Comparison of ENCODE assay signal across 8 mouse cellular contexts in the genomic region with DNA sequence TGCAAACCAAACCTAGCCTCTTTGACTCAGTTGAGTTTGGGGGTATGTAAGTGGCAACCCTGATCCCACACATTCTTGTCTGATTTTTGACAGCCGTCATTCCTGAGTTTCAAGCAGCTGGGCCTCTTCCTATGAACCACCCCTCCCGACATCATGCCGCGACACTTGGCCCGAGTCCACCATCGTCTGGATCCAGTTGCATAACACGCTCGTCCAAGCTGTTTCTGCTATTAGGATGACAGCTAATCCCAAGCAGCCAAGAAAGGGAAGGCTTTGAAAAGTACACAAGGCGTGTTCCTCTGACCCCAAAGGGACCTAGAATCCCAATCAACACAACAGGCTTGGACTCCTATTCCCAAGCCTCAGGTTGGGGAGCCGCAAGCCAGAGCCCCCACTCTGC. TPM values are rescaled to one million over a fixed set of nuclear protein-coding genes. Genes with fewer than 3 reads are reported as not detected.
DNase-seq lines count a peak whose midpoint lies in the region; ATAC-seq lines count a peak whose summit lies in the region.

No protein-coding gene starts in this region.

- no peak overlapping the region for H3K4me3 ChIP-seq in kidney, embryonic 15.5 days (replicated peaks)
- no peak overlapping the region for H3K4me3 ChIP-seq in kidney, embryonic 14.5 days (ENCODE audit: low read length)
- H3K4me3 ChIP-seq in heart, embryonic 12.5 days: no peak overlapping the region

- H3K27ac ChIP-seq in kidney, embryonic 15.5 days: 0 out of 2 replicates have a peak overlapping the region, but pooled peaks have one; percentile 20
- no peak overlapping the region; the same call in 1 of the 2 replicates for H3K27ac ChIP-seq in kidney, embryonic 14.5 days (ENCODE audit: low read depth, low read length)
- H3K27ac ChIP-seq in heart, embryonic 12.5 days (ENCODE audit: poor library complexity, severe bottlenecking): peak overlapping the region; percentile 69

- peaks cover 73% of the 10 kb centered on the region for H3K4me1 ChIP-seq in kidney, embryonic 15.5 days
- peaks cover 34% of the 10 kb centered on the region for H3K4me1 ChIP-seq in kidney, embryonic 14.5 days (ENCODE audit: control insufficient read depth, insufficient read depth, low read length)
- H3K4me1 ChIP-seq in heart, embryonic 12.5 days (replicated peaks): peaks cover 72% of the 10 kb centered on the region

- no peaks in the 10 kb centered on the region for H3K27me3 ChIP-seq in kidney, embryonic 15.5 days
- no peaks in the 10 kb centered on the region for H3K27me3 ChIP-seq in kidney, embryonic 14.5 days (ENCODE audit: control insufficient read depth, insufficient read depth, low read length)
- H3K27me3 ChIP-seq in heart, embryonic 12.5 days (replicated peaks): no peaks in the 10 kb centered on the region

- DNase-seq in brain, adult 2 months (ENCODE audit: low read depth, low spot score): peak; percentile 27
- DNase-seq in lung, adult 18-20 months: peak; percentile 78 to 82
- DNase-seq in embryo, embryonic 9.5 days (ENCODE audit: extremely low spot score): no peak

- no peaks in the 10 kb centered on the region for H3K9me3 ChIP-seq in kidney, embryonic 15.5 days (replicated peaks)
- no peaks in the 10 kb centered on the region for H3K9me3 ChIP-seq in kidney, embryonic 14.5 days (ENCODE audit: control insufficient read depth, low read length)
- no peaks in the 10 kb centered on the region for H3K9me3 ChIP-seq in heart, embryonic 12.5 days (replicated peaks)

- ATAC-seq in kidney, embryonic 15.5 days (replicated peaks; ENCODE audit: low FRiP score): no peak
- ATAC-seq in kidney, embryonic 14.5 days (ENCODE audit: low FRiP score, low TSS enrichment): no peak
- 0 out of 2 replicates have a peak, but pooled peaks have one; percentile 26 for ATAC-seq in heart, embryonic 12.5 days (ENCODE audit: insufficient number of reproducible peaks, low FRiP score)
- no peak for ATAC-seq in activated CD4-positive, CD25-positive, alpha-beta regulatory T cell, adult 4 months
- no peak for ATAC-seq in cerebellum, adult (ENCODE audit: insufficient number of reproducible peaks, low FRiP score, low TSS enrichment)

- WGBS in kidney, embryonic 15.5 days: 67% methylated on average over 10 of the region's 10 CpGs
- WGBS in kidney, embryonic 14.5 days: 73% methylated on average over 10 of the region's 10 CpGs
- 26% methylated on average over 10 of the region's 10 CpGs for WGBS in heart, embryonic 12.5 days

- H3K36me3 ChIP-seq in kidney, embryonic 15.5 days: peaks cover 52% of the 10 kb centered on the region
- H3K36me3 ChIP-seq in kidney, embryonic 14.5 days (ENCODE audit: control insufficient read depth, insufficient read depth, low read length): peaks cover 26% of the 10 kb centered on the region
- H3K36me3 ChIP-seq in heart, embryonic 12.5 days: peaks cover 79% of the 10 kb centered on the region

- no peak overlapping the region for H3K4me2 ChIP-seq in kidney, embryonic 15.5 days
- H3K4me2 ChIP-seq in kidney, embryonic 14.5 days (replicated peaks; ENCODE audit: low read depth, low read length): no peak overlapping the region
- no peak overlapping the region for H3K4me2 ChIP-seq in heart, embryonic 12.5 days

- no peak overlapping the region for H3K9ac ChIP-seq in kidney, embryonic 15.5 days
- no peak overlapping the region for H3K9ac ChIP-seq in kidney, embryonic 14.5 days (ENCODE audit: low read depth, low read length)
- no peak overlapping the region for H3K9ac ChIP-seq in heart, embryonic 12.5 days

RNA-seq across cellular contexts. Expression of gene Smtnl2, which starts 14.4 kb away (rescaled TPM):
- polyA plus RNA-seq in kidney, embryonic 15.5 days (2015; fragmentation: Nextera tagmentation; extraction: Ambion mirVana): 109 and 111 TPM in 2 replicates
- 30.0 and 56.1 TPM in 2 replicates for polyA plus RNA-seq in kidney, embryonic 14.5 days (2014; fragmentation: Nextera tagmentation; extraction: Ambion mirVana)
- 191 and 194 TPM in 2 replicates for polyA plus RNA-seq in heart, embryonic 12.5 days (2016; fragmentation: Nextera tagmentation; extraction: Ambion mirVana)
- polyA plus RNA-seq in activated CD4-positive, CD25-positive, alpha-beta regulatory T cell, adult 4 months (2017; shearing (Covaris generic)): not detected

RNA-seq across cellular contexts. Expression of gene Tekt1, which starts 34.8 kb away (rescaled TPM):
- 5.4 and 5.6 TPM in 2 replicates for polyA plus RNA-seq in kidney, embryonic 15.5 days (2015; fragmentation: Nextera tagmentation; extraction: Ambion mirVana)
- 5.8 and 8.3 TPM in 2 replicates for polyA plus RNA-seq in kidney, embryonic 14.5 days (2014; fragmentation: Nextera tagmentation; extraction: Ambion mirVana)
- 0.32 and 0.85 TPM in 2 replicates for polyA plus RNA-seq in heart, embryonic 12.5 days (2016; fragmentation: Nextera tagmentation; extraction: Ambion mirVana)
- polyA plus RNA-seq in activated CD4-positive, CD25-positive, alpha-beta regulatory T cell, adult 4 months (2017; shearing (Covaris generic)): not detected

RNA-seq across cellular contexts. Expression of gene Ggt6, which starts 38.3 kb away (rescaled TPM):
- 0.87 and 0.95 TPM in 2 replicates for polyA plus RNA-seq in kidney, embryonic 15.5 days (2015; fragmentation: Nextera tagmentation; extraction: Ambion mirVana)
- 0.31 and 0.76 TPM in 2 replicates for polyA plus RNA-seq in kidney, embryonic 14.5 days (2014; fragmentation: Nextera tagmentation; extraction: Ambion mirVana)
- not detected in 2 replicates for polyA plus RNA-seq in heart, embryonic 12.5 days (2016; fragmentation: Nextera tagmentation; extraction: Ambion mirVana)
- not detected for polyA plus RNA-seq in activated CD4-positive, CD25-positive, alpha-beta regulatory T cell, adult 4 months (2017; shearing (Covaris generic))

RNA-seq across cellular contexts. Expression of gene Mybbp1a, which starts 44.1 kb away (rescaled TPM):
- 162 and 184 TPM in 2 replicates for polyA plus RNA-seq in kidney, embryonic 15.5 days (2015; fragmentation: Nextera tagmentation; extraction: Ambion mirVana)
- polyA plus RNA-seq in kidney, embryonic 14.5 days (2014; fragmentation: Nextera tagmentation; extraction: Ambion mirVana): 129 and 173 TPM in 2 replicates
- polyA plus RNA-seq in heart, embryonic 12.5 days (2016; fragmentation: Nextera tagmentation; extraction: Ambion mirVana): 99.5 and 106 TPM in 2 replicates
- polyA plus RNA-seq in activated CD4-positive, CD25-positive, alpha-beta regulatory T cell, adult 4 months (2017; shearing (Covaris generic)): 10 to 100 TPM; 55.5 to 77.9 TPM

Comparison
In these comparisons a context has a peak if more than half of its experiments do, and no peak if none do; other contexts are left out.
1. RNA of gene Smtnl2, which starts 14.4 kb away (polyA plus RNA-seq): 191 to 194 TPM in heart, embryonic 12.5 days, 109 to 111 TPM in kidney, embryonic 15.5 days and 30.0 to 56.1 TPM in kidney, embryonic 14.5 days; not detected in activated CD4-positive, CD25-positive, alpha-beta regulatory T cell, adult 4 months; every median in the first group is over 10 times any median in the second.